Mouse (Mus musculus) heart, embryonic 16.5 days (tissue): ENCODE results near the gene Gm10799. TPM values are rescaled to one million over a fixed set of nuclear protein-coding genes. Genes with fewer than 3 reads are reported as not detected.

Experiments
- ATAC-seq: fragments of 200-750 bp; cut with Nextera tagmentation; replicated peaks from 2 replicates; pipeline ENCODE4 v1.8.0; 2017; ENCODE audit warnings: moderate number of reproducible peaks; ENCODE audit not compliant: insufficient read depth, low FRiP score; ENCODE audit errors: extremely low read depth
- H3K27ac ChIP-seq: fragments of 300-500 bp; sonication (generic); 2 replicates; pipeline ENCODE4 v1.5.1; 2014; ENCODE audit warnings: mild to moderate bottlenecking, low read length, control low read depth, moderate library complexity
- H3K27me3 ChIP-seq: fragments of 300-500 bp; sonication (generic); 2 replicates; pipeline ENCODE4 v1.6.1; 2014; ENCODE audit warnings: low read length, mixed read lengths; ENCODE audit not compliant: control insufficient read depth, insufficient read depth
- H3K36me3 ChIP-seq: fragments of 300-500 bp; sonication (generic); 2 replicates; pipeline ENCODE4 v1.6.1; 2014; ENCODE audit not compliant: control insufficient read depth, insufficient read depth
- H3K4me1 ChIP-seq: fragments of 300-500 bp; sonication (generic); 2 replicates; pipeline ENCODE4 v1.6.1; 2014; ENCODE audit warnings: low read length, mixed read lengths; ENCODE audit not compliant: control insufficient read depth, insufficient read depth
- H3K4me2 ChIP-seq: fragments of 300-500 bp; sonication (generic); 2 replicates; pipeline ENCODE4 v1.6.1; 2014; ENCODE audit warnings: low read depth, mild to moderate bottlenecking, control low read depth, low read length
- H3K4me3 ChIP-seq: fragments of 300-500 bp; sonication (generic); 2 replicates; pipeline ENCODE4 v1.5.1; 2014; ENCODE audit warnings: mild to moderate bottlenecking, control low read depth, low read length
- H3K9ac ChIP-seq: fragments of 300-500 bp; sonication (generic); 2 replicates; pipeline ENCODE4 v1.6.1; 2014; ENCODE audit warnings: low read length, control low read depth
- H3K9me3 ChIP-seq: fragments of 300-500 bp; sonication (generic); replicated peaks from 2 replicates; pipeline ENCODE4 v1.6.1; 2016; ENCODE audit warnings: low read length; ENCODE audit not compliant: control insufficient read depth
- WGBS: fragments of 180-500 bp; shearing (Covaris S2); extraction: QIAGEN DNeasy Blood & Tissue Kit; methylation state at CpG from one replicate; pipeline ENCODE4 v1.1.7; 2014; 5-methylcytosine and 5-hydroxymethylcytosine counted together
- polyA plus RNA-seq: library from polyadenylated mRNA; unstranded; fragments of >200 nt; fragmentation: Nextera tagmentation; extraction: Ambion mirVana; gene quantifications from 2 replicates; pipeline ENCODE4 v1.2.1, GENCODE M21; 2015

The Gm10799 gene
- polyA plus RNA-seq, 1 experiment from 2014 or later, result not detected

- peaks cover 30% of the 10 kb centered on the region for H3K36me3 ChIP-seq
- H3K4me2 ChIP-seq, result no peak overlapping the region
- WGBS, result 59% methylated on average over 6 of the region's 6 CpGs
- no peaks in the 10 kb centered on the region for H3K9me3 ChIP-seq
- peaks cover 2% of the 10 kb centered on the region; the same call in 1 of the 2 replicates for H3K4me1 ChIP-seq
- H3K27ac ChIP-seq, result no peak overlapping the region
- H3K27me3 ChIP-seq, result no peaks in the 10 kb centered on the region
- ATAC-seq, result no peak
- H3K4me3 ChIP-seq, result no peak overlapping the region
- no peak overlapping the region for H3K9ac ChIP-seq
Observed at GRCm38 (mm10) chr2:104035595-104035994, 32.8 kb downstream of the Gm10799 start.

DNA sequence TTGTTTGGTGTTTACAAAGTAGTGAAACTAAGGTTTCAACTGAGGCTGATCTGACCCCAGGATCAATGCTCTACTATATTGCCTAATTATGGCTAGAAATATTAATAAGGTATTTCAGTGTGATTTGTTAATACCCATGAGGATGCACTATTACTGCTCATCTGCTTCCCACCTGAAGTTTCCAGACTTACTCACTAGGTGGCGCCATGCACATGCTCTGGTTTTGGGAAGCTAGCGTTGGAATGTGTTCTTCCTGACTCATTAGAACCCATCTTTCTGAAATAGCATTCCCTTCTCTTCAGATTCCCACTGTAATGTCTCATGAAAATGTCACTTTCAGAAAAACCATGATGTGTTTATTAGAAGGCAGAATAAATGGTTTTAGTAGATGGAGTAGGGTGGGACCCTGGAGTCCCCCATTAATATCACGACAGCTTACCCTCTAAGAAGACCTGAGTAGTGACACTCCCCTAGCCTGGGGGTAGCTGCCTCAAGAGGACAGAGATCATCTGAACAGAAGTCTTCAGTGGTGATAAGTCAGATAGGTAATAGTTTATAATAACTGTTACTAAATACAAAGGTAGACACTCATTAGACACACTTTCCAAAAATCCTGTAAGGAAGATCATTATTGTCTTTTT lies 33.4 kb downstream of the Gm10799 start:
- Histone ChIP-seq H3K9ac (no peak overlapping the region), H3K4me3 (no peak overlapping the region), H3K27ac (no peak overlapping the region), H3K36me3 (peaks cover 26% of the 10 kb centered on the region), H3K9me3 (no peaks in the 10 kb centered on the region), H3K4me1 (peaks cover 2% of the 10 kb centered on the region), H3K27me3 (no peaks in the 10 kb centered on the region), H3K4me2 (no peak overlapping the region)
- 32% methylated on average over 3 of the region's 3 CpGs for WGBS
- no peak for ATAC-seq

- Histone ChIP-seq H3K27me3 (no peaks in the 10 kb centered on the region), H3K4me2 (no peak overlapping the region), H3K27ac (no peak overlapping the region), H3K9me3 (no peaks in the 10 kb centered on the region), H3K9ac (no peak overlapping the region), H3K36me3 (peaks cover 18% of the 10 kb centered on the region), H3K4me3 (no peak overlapping the region), H3K4me1 (peaks cover 21% of the 10 kb centered on the region)
- no peak for ATAC-seq
- WGBS, result 82% methylated on average over 3 of the region's 3 CpGs
Observed at GRCm38 (mm10) chr2:104032056-104032455, 36.3 kb downstream of the Gm10799 start.

DNA sequence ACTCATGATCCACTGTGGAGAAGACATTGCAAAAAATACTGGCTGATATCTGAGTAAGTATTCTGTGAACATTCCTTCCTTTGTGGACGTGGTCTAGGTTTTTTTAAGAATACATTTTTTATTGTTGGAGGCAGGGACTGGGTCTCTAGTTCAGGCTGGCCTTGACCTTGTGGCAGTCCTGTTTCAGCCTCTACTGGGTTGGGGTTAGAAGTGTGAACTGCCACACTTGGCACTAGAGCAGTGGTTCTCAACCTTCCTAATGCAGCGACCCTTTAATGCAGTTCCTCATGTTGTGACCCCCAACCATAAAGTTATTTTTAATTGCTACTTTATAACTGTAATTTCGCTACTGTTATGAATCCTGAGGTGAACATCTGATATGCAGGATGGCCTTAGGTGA lies 38.0 kb downstream of the Gm10799 start:
- Histone ChIP-seq H3K4me3 (no peak overlapping the region), H3K36me3 (peaks cover 13% of the 10 kb centered on the region), H3K27ac (no peak overlapping the region), H3K9me3 (no peaks in the 10 kb centered on the region), H3K9ac (no peak overlapping the region), H3K4me2 (no peak overlapping the region), H3K4me1 (peaks cover 21% of the 10 kb centered on the region), H3K27me3 (no peaks in the 10 kb centered on the region)
- WGBS, result 77% methylated on average over 3 of the region's 3 CpGs
- no peak for ATAC-seq

DNA sequence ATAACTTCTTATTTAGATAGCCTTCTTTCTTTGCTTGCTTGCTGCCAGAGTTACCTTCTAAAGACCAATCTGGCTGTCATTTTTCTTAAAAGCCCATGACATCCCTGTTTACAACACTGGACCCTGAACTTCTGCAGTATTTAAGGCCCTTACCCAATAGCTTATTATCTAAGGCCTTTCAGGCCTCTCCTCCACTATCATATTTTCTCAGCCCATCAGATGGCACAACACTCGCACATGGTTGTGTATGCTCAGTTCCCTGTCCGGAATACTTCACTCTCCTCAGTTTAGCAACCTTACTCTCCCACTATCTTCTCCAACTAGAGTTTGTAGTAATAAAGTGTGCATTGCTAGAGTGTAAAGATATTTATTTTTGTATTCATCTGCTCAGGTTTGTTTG lies 39.3 kb downstream of the Gm10799 start:
- H3K27ac ChIP-seq, result no peak overlapping the region
- peaks cover 5% of the 10 kb centered on the region for H3K36me3 ChIP-seq
- WGBS, result 38% methylated on average over 2 of the region's 2 CpGs
- peak overlapping the region; percentile 97 for H3K9ac ChIP-seq
- no peaks in the 10 kb centered on the region for H3K27me3 ChIP-seq
- no peak for ATAC-seq
- peak overlapping the region; percentile 98 for H3K4me3 ChIP-seq
- no peaks in the 10 kb centered on the region for H3K9me3 ChIP-seq
- peaks cover 19% of the 10 kb centered on the region for H3K4me1 ChIP-seq
- H3K4me2 ChIP-seq, result peak overlapping the region; percentile 89

- H3K9me3 ChIP-seq, result no peaks in the 10 kb centered on the region
- peak within 1 kb of the TSS; percentile 98 for H3K4me3 ChIP-seq
- H3K36me3 ChIP-seq, result no peaks in the 10 kb centered on the region
- H3K9ac ChIP-seq, result peak within 1 kb of the TSS; percentile 97
- ATAC-seq, result peak; percentile 53
- no peaks in the 10 kb centered on the region for H3K27me3 ChIP-seq
- peaks cover 19% of the 10 kb centered on the region for H3K4me1 ChIP-seq
- peak within 1 kb of the TSS; percentile 89 for H3K4me2 ChIP-seq
- WGBS, result under 1% methylated on average over 32 of the region's 32 CpGs
- peak within 1 kb of the TSS; percentile 71 for H3K27ac ChIP-seq
Observed at GRCm38 (mm10) chr2:104028139-104028723, 40.1 kb downstream of the Gm10799 start, which contains the start of gene 4931422A03Rik. Gene 4931422A03Rik, minus strand, starts transcription at chr2:104028361.

DNA sequence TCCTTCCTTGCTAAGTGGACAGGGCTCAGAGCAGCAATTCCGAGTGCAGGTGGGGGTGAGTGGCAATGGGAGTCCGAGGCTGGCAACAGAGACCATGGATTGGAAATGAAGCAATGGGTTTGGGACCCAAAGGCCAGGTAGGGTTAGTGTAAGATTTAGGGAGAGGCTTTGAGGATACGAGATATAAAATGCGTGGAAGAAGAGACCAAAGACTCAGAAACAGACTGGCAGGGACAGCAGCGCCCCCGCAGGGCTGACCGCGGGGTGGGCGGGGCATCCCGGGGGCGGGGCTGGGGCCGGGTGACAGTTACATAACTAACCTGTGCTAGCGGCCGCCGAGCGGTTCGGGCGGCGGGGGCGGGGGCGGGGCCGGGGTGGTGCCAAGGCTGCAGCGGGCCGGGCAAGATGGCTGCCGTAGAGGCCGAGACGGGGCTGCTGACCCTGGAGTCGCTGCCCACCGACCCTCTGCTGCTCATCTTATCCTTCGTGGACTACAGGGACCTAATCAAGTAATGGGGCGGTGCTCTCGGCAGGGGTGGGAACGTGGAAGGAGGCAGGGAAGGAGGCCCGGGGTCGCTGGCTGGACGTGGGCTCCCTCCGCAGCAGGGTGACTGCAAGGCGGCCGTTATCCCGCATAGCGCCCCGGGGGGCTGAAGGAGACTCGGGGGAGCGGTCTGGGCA lies 40.8 kb downstream of the Gm10799 start, which contains the start of gene Fbxo3:
Gene Fbxo3, plus strand, starts transcription at position 264 of the 681 bp plus-strand sequence.
- Histone ChIP-seq H3K4me2 (peak within 1 kb of the TSS; percentile 89), H3K27ac (peak within 1 kb of the TSS; percentile 71), H3K4me1 (peaks cover 19% of the 10 kb centered on the region), H3K4me3 (peak within 1 kb of the TSS; percentile 98), H3K9ac (peak within 1 kb of the TSS; percentile 97), H3K36me3 (no peaks in the 10 kb centered on the region), H3K27me3 (no peaks in the 10 kb centered on the region), H3K9me3 (no peaks in the 10 kb centered on the region)
- under 1% methylated on average over 42 of the region's 44 CpGs for WGBS
- ATAC-seq, result peak; percentile 97

- H3K27ac ChIP-seq, result no peak overlapping the region
- H3K4me1 ChIP-seq, result peaks cover 16% of the 10 kb centered on the region
- no peak overlapping the region for H3K4me2 ChIP-seq
- H3K9me3 ChIP-seq, result no peaks in the 10 kb centered on the region
- H3K9ac ChIP-seq, result no peak overlapping the region
- 91% methylated on average over 4 of the region's 4 CpGs for WGBS
- H3K27me3 ChIP-seq, result no peaks in the 10 kb centered on the region
- no peak overlapping the region for H3K4me3 ChIP-seq
- no peak for ATAC-seq
- no peaks in the 10 kb centered on the region for H3K36me3 ChIP-seq
Observed at GRCm38 (mm10) chr2:104024656-104025055, 43.7 kb downstream of the Gm10799 start.

GRCm38 (mm10) chr2:104023096-104023495 lies 45.3 kb downstream of the Gm10799 start:
- Histone ChIP-seq H3K4me3 (no peak overlapping the region), H3K27me3 (no peaks in the 10 kb centered on the region), H3K27ac (no peak overlapping the region), H3K4me2 (no peak overlapping the region), H3K36me3 (no peaks in the 10 kb centered on the region), H3K9ac (no peak overlapping the region), H3K4me1 (peaks cover 4% of the 10 kb centered on the region; the same call in 1 of the 2 replicates), H3K9me3 (no peaks in the 10 kb centered on the region)
- 72% methylated on average over 7 of the region's 7 CpGs for WGBS
- no peak for ATAC-seq
